Mouse (Mus musculus) testis, adult 2 months (tissue): Measurements from ENCODE around the gene Skp2.

Experiments used
- CTCF ChIP-seq: fragments of 200-500 bp; IDR thresholded peaks from 2 replicates; pipeline ENCODE4 v1.5.1; 2012; ENCODE audit warnings: low read depth, mild to moderate bottlenecking, inconsistent platforms, low read length, moderate library complexity; ENCODE audit not compliant: control insufficient read depth, insufficient read depth, insufficient replicate concordance
- POLR2A ChIP-seq: fragments of 200-500 bp; IDR thresholded peaks from 2 replicates; pipeline ENCODE4 v1.6.1; 2012; ENCODE audit warnings: low read depth, mild to moderate bottlenecking, inconsistent platforms, low read length, moderate library complexity; ENCODE audit not compliant: control insufficient read depth

DNA sequence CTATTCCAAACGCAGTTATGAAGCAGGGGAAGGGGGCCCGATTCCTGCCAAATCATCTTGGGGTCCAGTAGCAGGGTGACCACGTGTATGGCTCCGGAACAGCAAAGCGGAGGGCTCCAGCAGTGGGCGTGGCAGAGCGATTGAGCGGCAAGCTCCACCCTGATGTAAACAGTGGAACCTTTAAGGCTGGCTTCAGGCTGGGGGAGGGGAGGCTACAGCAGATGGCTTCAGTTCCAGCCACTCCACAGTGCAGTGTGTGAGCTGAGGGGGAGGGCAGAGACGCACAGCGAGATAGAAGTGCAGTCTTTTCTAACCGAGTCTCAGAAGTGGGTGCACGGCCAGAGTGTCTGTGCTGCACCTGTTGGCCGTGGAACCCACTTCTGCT lies 60.9 kb downstream of the Skp2 start:
- no peak for TF ChIP-seq POLR2A
- TF ChIP-seq CTCF: no peak
